Mouse (Mus musculus): ENCODE measurements around the gene Med27.

The Med27 gene

GRCm38 (mm10) chr2:29437111-29437510 is 90.5 kb downstream of the Med27 start:
- DNase-seq (ENCODE audit: low read depth): no peak

GRCm38 (mm10) chr2:29437861-29438529 is 91.4 kb downstream of the Med27 start:
- no peak for DNase-seq (ENCODE audit: low read depth)

GRCm38 (mm10) chr2:29438530-29438862 is 91.9 kb downstream of the Med27 start:
- DNase-seq (ENCODE audit: low read depth): no peak

DNA sequence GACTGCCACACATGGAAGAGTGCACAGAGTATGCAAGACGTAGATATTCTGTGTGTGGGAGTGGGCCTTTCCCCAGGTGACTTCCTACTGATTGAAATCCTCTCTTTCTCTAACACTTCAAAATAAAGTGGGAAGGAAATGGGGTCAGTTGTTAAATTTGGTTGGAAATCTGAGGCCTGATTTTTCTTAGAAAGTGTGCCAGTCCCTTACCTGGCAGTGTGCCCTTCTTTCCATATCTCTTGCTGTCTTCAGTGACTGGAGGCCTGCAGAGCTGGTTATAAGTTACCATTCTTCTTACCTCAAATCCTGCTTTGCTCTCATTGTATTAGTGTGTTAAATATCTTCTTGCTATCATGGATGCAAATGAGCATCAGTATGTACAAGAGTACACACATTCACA is 92.4 kb downstream of the Med27 start:
- no peak for DNase-seq (ENCODE audit: low read depth)

GRCm38 (mm10) chr2:29439396-29439795 is 92.8 kb downstream of the Med27 start:
- no peak for DNase-seq (ENCODE audit: low read depth)

DNA sequence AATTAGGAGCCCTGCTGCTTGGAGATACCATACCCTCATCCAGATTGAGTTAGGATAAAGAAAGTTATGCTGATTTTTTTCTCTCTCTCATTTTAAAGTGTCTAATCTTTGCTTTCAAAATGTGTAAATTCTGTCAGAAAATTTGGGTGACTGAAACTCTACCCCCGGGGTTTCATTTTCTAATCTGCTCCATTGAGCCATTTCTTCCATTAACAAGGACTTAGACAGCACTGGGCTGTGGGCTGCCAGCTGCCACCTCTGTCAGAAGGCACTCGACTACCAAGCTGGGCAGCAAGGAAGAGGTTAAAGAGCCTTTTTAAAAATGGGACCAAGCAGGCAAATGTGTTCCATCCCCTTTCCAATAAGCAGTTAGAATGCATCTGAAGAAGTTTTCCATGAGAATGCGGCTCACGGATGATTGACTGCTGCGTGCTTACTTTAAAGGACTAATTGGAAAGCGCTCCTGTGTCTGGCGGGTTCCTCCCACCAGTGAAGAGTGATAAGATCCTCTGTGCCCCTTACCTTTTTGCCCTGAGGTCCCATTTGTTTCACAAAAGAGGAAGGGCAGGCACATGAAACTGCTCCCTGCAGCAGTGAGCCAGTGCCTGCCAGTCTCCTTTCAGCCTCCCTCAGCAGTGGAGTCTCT is 93.4 kb downstream of the Med27 start:
- DNase-seq (ENCODE audit: low read depth): no peak

DNA sequence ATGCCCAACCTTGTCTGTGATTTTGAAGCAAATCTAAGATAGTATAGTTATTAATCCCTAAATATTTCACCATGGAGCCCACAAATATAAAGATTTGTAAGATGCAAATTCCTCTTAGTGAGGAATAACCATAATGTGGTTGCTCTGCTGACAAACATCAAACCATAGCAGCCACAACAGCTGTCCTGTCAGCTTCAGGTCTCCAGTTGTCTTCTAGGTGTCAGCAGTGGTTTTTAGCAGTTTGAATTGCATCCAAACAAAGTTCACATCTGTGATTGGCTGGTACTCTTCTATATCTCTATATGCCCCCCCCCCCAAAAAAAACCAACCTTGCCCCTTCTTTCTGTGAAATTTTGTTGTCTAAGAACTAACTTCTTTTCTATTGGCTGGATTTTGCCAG is 95.7 kb downstream of the Med27 start:
- DNase-seq (ENCODE audit: low read depth): no peak

- no peak for DNase-seq (ENCODE audit: low read depth)
Measured at GRCm38 (mm10) chr2:29443626-29444217, 97.1 kb downstream of the Med27 start.

DNA sequence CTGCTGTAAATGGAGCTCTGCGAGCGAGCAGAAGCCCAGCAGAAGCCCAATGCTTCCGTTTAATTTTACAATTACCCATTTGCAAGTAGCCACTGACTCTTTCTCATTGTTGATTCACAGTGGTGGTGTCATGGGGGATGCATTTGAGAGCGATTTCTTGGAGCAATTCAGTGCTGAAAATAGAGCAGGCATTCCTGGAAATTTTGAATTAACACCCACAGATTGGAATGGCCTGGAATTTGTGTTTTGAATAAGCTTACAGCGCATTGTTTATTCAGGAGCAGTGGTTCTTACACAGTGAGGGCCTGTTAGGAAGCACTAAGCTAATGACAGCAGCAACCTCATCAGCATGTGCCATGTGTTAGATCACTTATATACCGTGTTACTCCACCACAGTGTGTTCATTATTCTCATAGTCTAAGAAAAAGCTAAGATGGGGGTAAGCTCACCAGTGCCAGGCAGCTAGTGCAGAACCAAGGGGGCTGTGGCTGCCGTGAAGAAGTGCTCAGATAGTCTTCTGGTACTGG is 101.9 kb downstream of the Med27 start:
- DNase-seq (ENCODE audit: low read depth): no peak

DNA sequence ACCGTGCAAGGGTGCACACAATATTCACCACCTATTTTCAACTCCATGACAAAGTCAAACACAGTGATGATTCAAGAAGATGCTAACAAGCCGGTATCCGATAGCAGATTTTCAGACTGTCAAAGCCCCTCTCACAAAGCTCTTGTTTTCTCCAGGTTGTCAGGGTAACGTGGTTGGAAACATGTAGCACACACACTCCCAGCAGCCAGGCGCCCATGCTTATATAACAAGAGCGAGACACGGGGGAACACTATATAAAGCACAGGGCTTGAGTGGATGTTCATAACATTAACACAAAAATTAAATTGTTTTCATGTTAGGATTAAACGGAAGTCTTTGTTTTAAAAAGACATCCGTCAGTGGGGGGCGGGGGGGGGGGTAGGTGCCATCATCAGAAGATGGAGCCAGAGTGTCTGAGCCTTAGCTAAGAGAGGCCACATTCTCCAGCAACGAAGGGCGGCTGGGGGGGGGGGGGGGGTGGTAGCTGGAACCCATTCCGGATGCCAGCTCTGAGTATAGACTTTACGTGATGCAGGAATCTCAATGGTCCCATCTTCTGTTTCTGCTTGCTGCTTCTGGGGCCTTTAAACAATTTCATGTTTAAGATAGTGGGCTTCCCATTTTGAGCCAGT is 104.9 kb downstream of the Med27 start:
- no peak for DNase-seq (ENCODE audit: low read depth)

- no peak for DNase-seq (ENCODE audit: low read depth)
Measured at GRCm38 (mm10) chr2:29453376-29453775, 106.8 kb downstream of the Med27 start.

GRCm38 (mm10) chr2:29456631-29457320 is 110.2 kb downstream of the Med27 start:
- peak; percentile 85 for DNase-seq (ENCODE audit: low read depth)

DNA sequence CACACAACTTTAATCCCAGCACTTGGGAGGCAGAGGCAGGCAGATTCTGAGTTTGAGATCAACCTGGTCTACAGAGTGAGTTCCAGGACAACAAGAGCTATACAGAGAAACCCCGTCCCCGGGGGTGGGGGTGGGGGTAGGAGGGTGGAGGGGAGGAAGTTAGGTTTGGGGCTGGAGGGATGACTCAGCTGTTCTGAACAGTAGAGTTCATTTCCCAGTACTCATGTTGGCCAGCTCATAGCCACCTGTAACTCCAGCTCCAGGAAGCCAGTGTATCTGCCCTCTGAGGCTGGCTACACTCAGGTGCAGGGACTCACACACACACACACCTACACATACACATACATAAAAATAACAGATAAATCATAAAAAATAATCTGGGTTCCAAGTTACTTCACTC is 111.1 kb downstream of the Med27 start:
- peak; percentile 78 for DNase-seq (ENCODE audit: low read depth)

GRCm38 (mm10) chr2:29458346-29458950 is 111.8 kb downstream of the Med27 start:
- peak; percentile 74 for DNase-seq (ENCODE audit: low read depth)

GRCm38 (mm10) chr2:29459648-29460047 is 113.0 kb downstream of the Med27 start:
- no peak for DNase-seq (ENCODE audit: low read depth)

- no peak for DNase-seq (ENCODE audit: low read depth)
Measured at GRCm38 (mm10) chr2:29461841-29462240, 115.2 kb downstream of the Med27 start.

- no peak for DNase-seq (ENCODE audit: low read depth)
Measured at GRCm38 (mm10) chr2:29463039-29463585, 116.5 kb downstream of the Med27 start.

GRCm38 (mm10) chr2:29464851-29465648 is 118.4 kb downstream of the Med27 start:
- DNase-seq (ENCODE audit: low read depth): no peak

GRCm38 (mm10) chr2:29465649-29466137 is 119.1 kb downstream of the Med27 start:
- DNase-seq (ENCODE audit: low read depth): peak; percentile 23

- DNase-seq (ENCODE audit: low read depth): peak; percentile 28
Measured at GRCm38 (mm10) chr2:29466396-29466795, 119.8 kb downstream of the Med27 start.
